Mouse (Mus musculus): ENCODE data around the gene Jsrp1.

Gene Jsrp1

GRCm38 (mm10) chr10:80763502-80763901, 49.8 kb downstream of the Jsrp1 start:
- in situ Hi-C loops (cut with MboI; ENCODE audit: unreplicated experiment in 2 of 2), result loop anchor here in 1 of 2 experiments (5.0 kb wide), 1 partner anchor 49 kb away; the partner anchor contains the start of gene Jsrp1

GRCm38 (mm10) chr10:80761821-80762220, 51.5 kb downstream of the Jsrp1 start:
- in situ Hi-C loops (cut with MboI; ENCODE audit: unreplicated experiment in 2 of 2), result loop anchor here in 1 of 2 experiments (5.0 kb wide), 1 partner anchor 50 kb away; the partner anchor contains the start of gene Jsrp1

GRCm38 (mm10) chr10:80760596-80761524, 52.4 kb downstream of the Jsrp1 start:
- in situ Hi-C loops (cut with MboI; ENCODE audit: unreplicated experiment in 2 of 2), result loop anchor here in 1 of 2 experiments (5.0 kb wide), 1 partner anchor 51 kb away; the partner anchor contains the start of gene Jsrp1

GRCm38 (mm10) chr10:80758651-80759050, 54.6 kb downstream of the Jsrp1 start:
- in situ Hi-C loops (cut with MboI; ENCODE audit: unreplicated experiment in 2 of 2), result no loop called here
